Mouse (Mus musculus): Measurements from ENCODE around the gene Rrp8. TPM values are rescaled to one million over a fixed set of nuclear protein-coding genes. Genes with fewer than 3 reads are reported as not detected.
"Not testable (repeated sequence)": the region's sequence is repeated elsewhere in the genome, so short reads cannot be mapped to it uniquely, and the experiment has no call there.

Gene Rrp8
- polyA plus RNA-seq, 1 experiment from 2014 or later, result 19.3 TPM

DNA sequence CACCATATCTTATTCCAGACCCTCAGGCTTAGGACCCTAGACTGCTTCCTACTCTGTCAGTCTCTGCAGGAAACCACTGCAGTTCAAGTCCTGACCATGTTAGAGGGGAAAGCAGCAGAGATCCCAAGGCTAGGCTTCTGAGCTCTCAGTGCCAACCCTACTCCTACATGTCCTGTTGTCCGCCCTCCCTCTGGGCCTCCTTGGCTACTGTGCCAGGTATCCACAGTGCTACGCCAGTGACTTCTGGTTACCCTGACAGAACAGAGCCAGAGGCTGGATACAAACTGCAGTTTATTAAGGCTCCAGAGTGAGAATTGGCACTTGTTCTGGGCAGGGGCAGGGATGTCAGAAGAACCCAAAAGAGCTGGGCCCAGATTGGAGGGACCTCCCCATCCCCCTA, 15.5 kb upstream of the Rrp8 start:
- no peak overlapping the region for H3K9ac ChIP-seq (replicated peaks; ENCODE audit: low read depth)
- no peaks in the 10 kb centered on the region for H3K27me3 ChIP-seq (replicated peaks; ENCODE audit: insufficient read depth, low read length)
- no peak overlapping the region for H3K27ac ChIP-seq (ENCODE audit: low read length)
- TF ChIP-seq CTCF (IDR thresholded peaks at IDR 0.05) (0 out of 2 replicates have a peak, but pooled peaks have one; percentile 18), EP300 (IDR thresholded peaks at IDR 0.05) (no peak)
- no peak overlapping the region for H3K4me3 ChIP-seq (ENCODE audit: low read depth, low read length)
- H3K4me1 ChIP-seq (ENCODE audit: insufficient read depth, low read depth, low read length), result peaks cover 5% of the 10 kb centered on the region; the same call in 1 of the 2 replicates
- no peak for ATAC-seq
- H3K4me2 ChIP-seq (replicated peaks; ENCODE audit: low read depth, low read length), result no peak overlapping the region
- no peak for DNase-seq (ENCODE audit: low spot score)
- H3K9me3 ChIP-seq (ENCODE audit: low read length), result no peaks in the 10 kb centered on the region
- H3K36me3 ChIP-seq (ENCODE audit: insufficient read depth, low read length), result 0 out of 2 replicates have a peak, but pooled peaks cover 15% of the 10 kb centered on the region
- WGBS, result 100% methylated on average over 2 of the region's 2 CpGs

DNA sequence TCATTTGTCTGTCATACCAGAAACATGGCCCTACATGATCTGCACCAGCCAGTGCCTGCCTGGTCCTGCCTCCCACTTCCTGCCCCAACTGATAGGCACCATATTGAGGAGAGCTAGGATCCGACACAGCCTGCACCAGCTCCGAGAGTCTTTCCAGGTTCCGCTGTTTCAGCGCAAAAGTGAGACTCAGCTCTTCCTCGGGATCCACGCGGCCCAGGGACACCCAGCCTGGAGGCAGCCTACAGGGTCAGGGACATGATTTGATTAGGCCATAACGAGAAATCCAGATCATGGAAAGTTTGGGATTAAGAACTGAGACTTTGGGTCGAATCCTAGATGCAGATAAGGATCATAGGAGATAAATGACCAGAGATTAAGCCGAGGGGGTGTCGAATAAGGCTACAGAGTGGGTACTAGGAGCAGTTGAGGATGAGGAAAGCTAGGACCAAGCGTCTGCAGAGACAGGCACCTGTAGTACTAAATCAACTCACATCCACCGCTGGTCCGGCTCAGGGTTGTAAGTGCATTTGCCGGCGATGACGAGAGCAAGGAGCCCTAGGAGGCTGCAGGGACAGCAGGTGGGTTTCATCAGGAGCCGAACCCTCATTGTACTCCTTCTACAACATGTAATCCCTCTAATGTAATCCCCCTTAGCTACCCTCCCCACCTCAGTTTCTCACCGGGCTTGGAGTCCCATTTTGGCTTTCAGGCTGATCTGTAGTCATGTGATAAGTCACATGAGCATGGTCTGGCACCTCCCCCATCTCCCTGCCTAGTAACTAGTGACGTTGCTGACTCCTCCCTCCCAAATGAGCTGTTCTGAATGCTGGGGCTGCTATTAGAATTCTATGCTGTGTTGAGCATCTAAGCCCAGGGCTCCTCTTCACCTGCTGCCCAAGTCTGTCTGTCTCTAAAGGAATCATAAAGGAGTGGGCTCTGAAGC, 14.6 kb upstream of the Rrp8 start, which contains the start of gene Tpp1:
TSS of gene Tpp1 (minus strand) at position 745 of the 943 bp plus-strand sequence.
- ATAC-seq, result peak; percentile 95
- H3K36me3 ChIP-seq (ENCODE audit: insufficient read depth, low read length), result 0 out of 2 replicates have a peak, but pooled peaks cover 10% of the 10 kb centered on the region
- WGBS, result 19% methylated on average over 20 of the region's 20 CpGs
- H3K9ac ChIP-seq (replicated peaks; ENCODE audit: low read depth), result peak within 1 kb of the TSS; percentile 69
- DNase-seq (ENCODE audit: low spot score), result peak; percentile 96
- peak within 1 kb of the TSS; percentile 83 for H3K4me2 ChIP-seq (replicated peaks; ENCODE audit: low read depth, low read length)
- peak within 1 kb of the TSS; percentile 52 for H3K27ac ChIP-seq (ENCODE audit: low read length)
- no peaks in the 10 kb centered on the region for H3K9me3 ChIP-seq (ENCODE audit: low read length)
- H3K4me1 ChIP-seq (ENCODE audit: insufficient read depth, low read depth, low read length), result peaks cover 5% of the 10 kb centered on the region; the same call in 1 of the 2 replicates
- TF ChIP-seq CTCF (IDR thresholded peaks at IDR 0.05), result no peak
- TF ChIP-seq EP300 (IDR thresholded peaks at IDR 0.05), result no peak
- H3K27me3 ChIP-seq (replicated peaks; ENCODE audit: insufficient read depth, low read length), result no peaks in the 10 kb centered on the region
- peak within 1 kb of the TSS; percentile 71 for H3K4me3 ChIP-seq (ENCODE audit: low read depth, low read length)

DNA sequence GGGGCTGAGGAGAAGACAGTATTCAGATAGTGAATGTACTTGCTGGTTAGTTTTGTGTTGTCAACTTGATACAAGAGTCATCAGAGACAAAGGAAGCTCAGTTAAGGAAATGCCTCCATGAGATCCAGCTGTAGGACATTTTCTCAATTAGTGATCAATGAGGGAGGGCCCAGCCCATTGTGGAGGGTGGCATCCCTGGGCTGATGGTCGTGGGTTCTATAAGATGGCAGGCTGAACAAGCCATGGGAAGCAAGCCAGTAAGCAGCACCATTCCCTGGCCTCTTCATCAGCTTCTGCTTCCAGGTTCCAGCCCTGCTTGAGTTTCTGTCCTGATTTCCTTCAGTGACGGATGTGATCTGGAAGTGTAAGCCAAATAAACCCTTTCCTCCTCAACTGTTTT, 10.6 kb upstream of the Rrp8 start:
- no peak for TF ChIP-seq EP300 (IDR thresholded peaks at IDR 0.05)
- TF ChIP-seq CTCF (IDR thresholded peaks at IDR 0.05), result no peak
- Histone ChIP-seq H3K9me3 (ENCODE audit: low read length) (no peaks in the 10 kb centered on the region), H3K36me3 (ENCODE audit: insufficient read depth, low read length) (0 out of 2 replicates have a peak, but pooled peaks cover 10% of the 10 kb centered on the region), H3K4me3 (ENCODE audit: low read depth, low read length) (no peak overlapping the region), H3K27ac (ENCODE audit: low read length) (no peak overlapping the region), H3K9ac (replicated peaks; ENCODE audit: low read depth) (no peak overlapping the region), H3K27me3 (replicated peaks; ENCODE audit: insufficient read depth, low read length) (no peaks in the 10 kb centered on the region), H3K4me2 (replicated peaks; ENCODE audit: low read depth, low read length) (no peak overlapping the region), H3K4me1 (ENCODE audit: insufficient read depth, low read depth, low read length) (peaks cover 5% of the 10 kb centered on the region; the same call in 1 of the 2 replicates)
- DNase-seq (ENCODE audit: low spot score), result no peak
- WGBS, result 66% methylated on average over 2 of the region's 2 CpGs
- no peak for ATAC-seq

DNA sequence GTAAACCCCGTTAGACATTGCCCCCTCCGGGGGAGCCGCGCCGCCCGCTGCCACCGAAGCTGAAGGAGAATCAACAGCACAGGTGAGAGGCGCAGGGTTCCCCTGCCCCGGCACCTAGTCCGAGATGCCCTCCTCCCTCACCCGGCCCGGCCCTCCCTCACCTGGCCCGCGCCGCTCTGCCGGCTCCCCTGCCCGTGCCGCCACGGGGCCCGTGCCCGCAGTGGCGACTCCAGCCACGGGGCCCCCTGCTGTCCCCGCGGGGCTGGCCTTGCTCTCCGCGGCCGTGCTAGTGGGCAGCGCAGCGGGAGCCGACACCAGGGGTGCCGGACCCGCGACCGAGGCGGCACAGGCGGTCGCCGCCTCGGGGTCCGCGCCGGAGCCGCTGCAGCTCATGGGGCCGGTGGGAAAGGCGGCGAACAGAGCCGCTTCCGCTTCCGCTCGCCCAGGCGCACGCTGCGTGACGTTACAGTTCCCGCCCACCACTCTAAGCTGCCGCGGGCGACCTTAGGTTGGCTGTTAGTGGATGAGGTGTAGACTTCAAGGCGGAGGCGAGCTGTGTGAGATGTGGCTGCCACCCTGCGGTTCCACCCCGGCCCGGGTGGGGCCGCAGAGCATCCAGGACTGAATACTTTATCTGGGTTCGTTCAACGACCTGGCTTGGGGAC, 6.9 kb upstream of the Rrp8 start, which contains the start of gene Taf10:
TSS of gene Taf10 (minus strand) at position 436 of the 665 bp plus-strand sequence.
- H3K27ac ChIP-seq (ENCODE audit: low read length), result peak within 1 kb of the TSS; percentile 84
- H3K4me1 ChIP-seq (ENCODE audit: insufficient read depth, low read depth, low read length), result peaks cover 6% of the 10 kb centered on the region; the same call in 1 of the 2 replicates
- under 1% methylated on average over 44 of the region's 67 CpGs for WGBS
- peak; percentile 97 for DNase-seq (ENCODE audit: low spot score)
- H3K36me3 ChIP-seq (ENCODE audit: insufficient read depth, low read length), result peaks cover 32% of the 10 kb centered on the region; the same call in 1 of the 2 replicates
- peak within 1 kb of the TSS; percentile 85 for H3K4me3 ChIP-seq (ENCODE audit: low read depth, low read length)
- no peaks in the 10 kb centered on the region for H3K27me3 ChIP-seq (replicated peaks; ENCODE audit: insufficient read depth, low read length)
- peak within 1 kb of the TSS; percentile 97 for H3K4me2 ChIP-seq (replicated peaks; ENCODE audit: low read depth, low read length)
- TF ChIP-seq CTCF (IDR thresholded peaks at IDR 0.05) (peak; percentile 61), EP300 (IDR thresholded peaks at IDR 0.05) (no peak)
- peak within 1 kb of the TSS; percentile 91 for H3K9ac ChIP-seq (replicated peaks; ENCODE audit: low read depth)
- peak; percentile 98 for ATAC-seq
- no peaks in the 10 kb centered on the region for H3K9me3 ChIP-seq (ENCODE audit: low read length)

DNA sequence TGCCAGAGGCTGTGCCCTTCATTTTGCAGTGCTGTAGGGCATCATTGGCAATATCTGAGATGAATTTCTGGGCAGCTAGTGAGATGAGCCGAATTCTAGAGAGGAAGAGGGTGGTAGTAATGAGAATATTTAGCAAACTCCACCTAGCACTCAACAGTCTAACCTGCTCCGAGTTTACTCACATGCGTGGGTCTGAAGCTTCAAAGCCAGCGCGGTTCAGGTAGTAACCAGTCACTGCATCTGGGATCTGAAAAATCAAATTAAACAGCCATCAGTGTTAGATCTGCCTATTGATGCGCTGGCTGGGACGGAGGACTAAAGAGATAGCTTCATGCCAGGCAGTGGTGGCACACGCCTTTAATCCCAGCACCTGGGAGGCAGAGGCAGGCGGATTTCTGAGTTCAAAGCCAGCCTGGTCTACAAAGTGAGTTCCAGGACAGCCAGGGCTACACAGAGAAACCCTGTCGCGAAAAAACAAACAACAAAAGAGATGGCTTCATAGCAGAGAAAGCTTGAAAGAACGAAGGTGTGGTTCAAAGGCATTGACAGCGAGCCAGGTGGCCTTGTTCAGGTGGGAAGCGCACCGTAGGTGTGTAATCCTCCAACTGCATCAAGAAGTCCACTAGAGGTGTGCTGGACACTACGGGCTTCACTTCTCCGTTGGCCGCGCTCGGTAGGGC, 6.2 kb upstream of the Rrp8 start:
- H3K4me1 ChIP-seq (ENCODE audit: insufficient read depth, low read depth, low read length); H3K27me3 ChIP-seq (replicated peaks; ENCODE audit: insufficient read depth, low read length); H3K9me3 ChIP-seq (ENCODE audit: low read length); ATAC-seq; DNase-seq (ENCODE audit: low spot score): not testable (repeated sequence)
- H3K4me3 ChIP-seq (ENCODE audit: low read depth, low read length), result peak overlapping the region; percentile 85
- H3K9ac ChIP-seq (replicated peaks; ENCODE audit: low read depth), result peak overlapping the region; percentile 91
- H3K4me2 ChIP-seq (replicated peaks; ENCODE audit: low read depth, low read length), result peak overlapping the region; percentile 97
- WGBS, result 30% methylated on average over 20 of the region's 20 CpGs
- H3K27ac ChIP-seq (ENCODE audit: low read length), result peak overlapping the region; percentile 84
- peaks cover 32% of the 10 kb centered on the region; the same call in 1 of the 2 replicates for H3K36me3 ChIP-seq (ENCODE audit: insufficient read depth, low read length)

DNA sequence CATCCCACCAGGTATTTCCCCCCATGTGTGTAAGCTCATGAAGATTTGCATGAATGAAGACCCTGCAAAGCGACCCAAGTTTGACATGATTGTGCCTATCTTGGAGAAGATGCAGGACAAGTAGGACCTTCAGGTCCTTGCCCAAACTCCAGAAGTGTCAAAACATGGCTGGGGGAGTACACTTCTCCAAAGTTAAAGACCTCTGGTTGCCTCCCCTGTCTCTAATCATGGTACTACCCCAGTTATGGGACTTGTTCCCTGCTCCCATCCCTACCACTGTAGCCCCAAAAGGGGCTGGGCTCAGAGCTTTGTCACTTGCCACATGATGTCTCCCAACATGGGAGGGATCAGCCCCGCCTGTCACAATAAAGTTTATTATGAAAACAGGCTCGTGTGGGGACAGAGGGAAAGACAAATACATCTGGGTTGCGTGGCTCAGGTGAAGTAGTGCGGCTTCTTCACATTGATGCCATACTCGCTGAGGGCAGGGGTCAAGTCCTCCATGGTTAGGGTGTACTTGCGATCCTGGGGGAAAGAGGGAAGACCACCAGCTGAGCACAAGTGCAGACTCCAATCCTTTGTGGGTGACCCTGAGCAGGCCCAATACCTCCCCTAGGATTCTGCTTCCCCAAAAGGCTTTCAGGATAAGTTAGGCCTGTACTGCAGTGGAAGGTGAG, 5.5 kb upstream of the Rrp8 start:
- Histone ChIP-seq H3K36me3 (ENCODE audit: insufficient read depth, low read length) (peaks cover 32% of the 10 kb centered on the region; the same call in 1 of the 2 replicates), H3K4me1 (ENCODE audit: insufficient read depth, low read depth, low read length) (peaks cover 10% of the 10 kb centered on the region; the same call in 1 of the 2 replicates)
- not testable (repeated sequence) for H3K9ac ChIP-seq (replicated peaks; ENCODE audit: low read depth); H3K9me3 ChIP-seq (ENCODE audit: low read length); H3K27me3 ChIP-seq (replicated peaks; ENCODE audit: insufficient read depth, low read length); ATAC-seq; DNase-seq (ENCODE audit: low spot score); H3K27ac ChIP-seq (ENCODE audit: low read length); H3K4me3 ChIP-seq (ENCODE audit: low read depth, low read length); H3K4me2 ChIP-seq (replicated peaks; ENCODE audit: low read depth, low read length)
- 79% methylated on average over 7 of the region's 7 CpGs for WGBS
